Mouse (Mus musculus) neural tube, embryonic 15.5 days (tissue): Measurements from ENCODE around the gene Zfp941. TPM values are rescaled to one million over a fixed set of nuclear protein-coding genes. Genes with fewer than 3 reads are reported as not detected.
"Not testable (repeated sequence)": the region's sequence is repeated elsewhere in the genome, so short reads cannot be mapped to it uniquely, and the experiment has no call there.

ENCODE experiments used
- ATAC-seq: fragments of 200-750 bp; cut with Nextera tagmentation; 2 replicates; pipeline ENCODE4 v1.8.0; 2017; ENCODE audit warnings: mild to moderate bottlenecking, moderate TSS enrichment, moderate library complexity; ENCODE audit not compliant: low FRiP score
- H3K27ac ChIP-seq: fragments of 300-500 bp; sonication (generic); replicated peaks from 2 replicates; pipeline ENCODE4 v1.5.1; 2015; ENCODE audit warnings: mild to moderate bottlenecking, inconsistent platforms
- H3K27me3 ChIP-seq: fragments of 300-500 bp; sonication (generic); replicated peaks from 2 replicates; pipeline ENCODE4 v1.6.1; 2015; ENCODE audit warnings: inconsistent platforms
- H3K36me3 ChIP-seq: fragments of 300-500 bp; sonication (generic); 2 replicates; pipeline ENCODE4 v1.6.1; 2015; ENCODE audit warnings: inconsistent platforms
- H3K4me1 ChIP-seq: fragments of 300-500 bp; sonication (generic); 2 replicates; pipeline ENCODE4 v1.6.1; 2015; ENCODE audit warnings: inconsistent platforms
- H3K4me2 ChIP-seq: fragments of 300-500 bp; sonication (generic); 2 replicates; pipeline ENCODE4 v1.6.1; 2015; ENCODE audit warnings: inconsistent platforms, mild to moderate bottlenecking, moderate library complexity
- H3K4me3 ChIP-seq: fragments of 300-500 bp; sonication (generic); replicated peaks from 2 replicates; pipeline ENCODE4 v1.5.1; 2015; ENCODE audit warnings: mild to moderate bottlenecking, inconsistent platforms
- H3K9ac ChIP-seq: fragments of 300-500 bp; sonication (generic); replicated peaks from 2 replicates; pipeline ENCODE4 v1.6.1; 2015; ENCODE audit warnings: mild to moderate bottlenecking, inconsistent platforms
- H3K9me3 ChIP-seq: fragments of 300-500 bp; sonication (generic); replicated peaks from 2 replicates; pipeline ENCODE4 v1.6.1; 2016; ENCODE audit warnings: inconsistent platforms
- WGBS: fragments of 180-500 bp; shearing (Covaris S2); methylation state at CpG from one replicate; pipeline ENCODE4 v1.1.7; 2015; ENCODE audit warnings: mixed read lengths; 5-methylcytosine and 5-hydroxymethylcytosine counted together
- polyA plus RNA-seq: library from polyadenylated mRNA; unstranded; fragments of >200 nt; fragmentation: Nextera tagmentation; extraction: Ambion mirVana; gene quantifications from 2 replicates; pipeline ENCODE4 v1.2.1, GENCODE M21; 2015

Gene Zfp941
- polyA plus RNA-seq, 1 experiment from 2014 or later = 33.1 TPM

GRCm38 (mm10) chr7:140810496-140810895 is 11.5 kb downstream of the Zfp941 start:
- Histone ChIP-seq H3K4me3 (no peak overlapping the region), H3K9me3 (no peaks in the 10 kb centered on the region), H3K4me1 (no peaks in the 10 kb centered on the region), H3K27ac (no peak overlapping the region), H3K27me3 (no peaks in the 10 kb centered on the region), H3K9ac (no peak overlapping the region), H3K36me3 (peaks cover 47% of the 10 kb centered on the region), H3K4me2 (no peak overlapping the region)
- WGBS = 96% methylated on average over 6 of the region's 6 CpGs
- no peak for ATAC-seq

GRCm38 (mm10) chr7:140805704-140806103 is 16.3 kb downstream of the Zfp941 start:
- Histone ChIP-seq H3K9me3 (no peaks in the 10 kb centered on the region), H3K9ac (no peak overlapping the region), H3K4me2 (no peak overlapping the region), H3K27ac (no peak overlapping the region), H3K27me3 (no peaks in the 10 kb centered on the region), H3K4me1 (no peaks in the 10 kb centered on the region), H3K4me3 (no peak overlapping the region), H3K36me3 (peaks cover 21% of the 10 kb centered on the region)
- WGBS = 18% methylated on average over 1 of the region's 1 CpGs
- ATAC-seq = no peak

GRCm38 (mm10) chr7:140802629-140803028 is 19.3 kb downstream of the Zfp941 start:
- no peak overlapping the region for H3K4me2 ChIP-seq
- no peaks in the 10 kb centered on the region for H3K4me1 ChIP-seq
- no peak for ATAC-seq
- H3K9me3 ChIP-seq = no peaks in the 10 kb centered on the region
- no peak overlapping the region for H3K27ac ChIP-seq
- no peak overlapping the region for H3K9ac ChIP-seq
- H3K4me3 ChIP-seq = no peak overlapping the region
- no peaks in the 10 kb centered on the region for H3K27me3 ChIP-seq
- WGBS = 58% methylated on average over 6 of the region's 6 CpGs
- H3K36me3 ChIP-seq = peaks cover 12% of the 10 kb centered on the region; the same call in 1 of the 2 replicates

- H3K9ac ChIP-seq = no peak overlapping the region
- ATAC-seq = no peak
- no peak overlapping the region for H3K4me2 ChIP-seq
- no peaks in the 10 kb centered on the region for H3K27me3 ChIP-seq
- H3K4me1 ChIP-seq = no peaks in the 10 kb centered on the region
- WGBS = 71% methylated on average over 2 of the region's 2 CpGs
- no peaks in the 10 kb centered on the region for H3K36me3 ChIP-seq
- H3K27ac ChIP-seq = no peak overlapping the region
- H3K9me3 ChIP-seq = no peaks in the 10 kb centered on the region
- no peak overlapping the region for H3K4me3 ChIP-seq
These were observed 23.8 kb downstream of the Zfp941 start for GRCm38 (mm10) chr7:140798212-140798611.

- ATAC-seq = no peak
- 86% methylated on average over 3 of the region's 3 CpGs for WGBS
- Histone ChIP-seq H3K4me3 (no peak overlapping the region), H3K27me3 (no peaks in the 10 kb centered on the region), H3K4me1 (no peaks in the 10 kb centered on the region), H3K9ac (no peak overlapping the region), H3K27ac (no peak overlapping the region), H3K36me3 (no peaks in the 10 kb centered on the region), H3K4me2 (no peak overlapping the region), H3K9me3 (no peaks in the 10 kb centered on the region)
These were observed 24.4 kb downstream of the Zfp941 start for GRCm38 (mm10) chr7:140797619-140798018.

- Histone ChIP-seq H3K27me3 (no peaks in the 10 kb centered on the region), H3K4me3 (no peak overlapping the region), H3K36me3 (no peaks in the 10 kb centered on the region), H3K9ac (no peak overlapping the region), H3K27ac (no peak overlapping the region), H3K4me1 (no peaks in the 10 kb centered on the region), H3K4me2 (no peak overlapping the region), H3K9me3 (no peaks in the 10 kb centered on the region)
- WGBS = 76% methylated on average over 4 of the region's 4 CpGs
- ATAC-seq = no peak
These were observed 28.4 kb downstream of the Zfp941 start for GRCm38 (mm10) chr7:140793541-140793940.

- Histone ChIP-seq H3K9ac (no peak overlapping the region), H3K4me1 (no peaks in the 10 kb centered on the region), H3K4me3 (no peak overlapping the region), H3K27ac (no peak overlapping the region), H3K4me2 (no peak overlapping the region), H3K9me3 (peaks cover 5% of the 10 kb centered on the region; the same call in 1 of the 2 replicates), H3K27me3 (no peaks in the 10 kb centered on the region), H3K36me3 (no peaks in the 10 kb centered on the region)
- WGBS = 92% methylated on average over 7 of the region's 7 CpGs
- no peak for ATAC-seq
These were observed 33.9 kb downstream of the Zfp941 start for GRCm38 (mm10) chr7:140788053-140788435.

GRCm38 (mm10) chr7:140787406-140788052 is 34.4 kb downstream of the Zfp941 start, which contains the start of gene Syce1:
Gene Syce1, minus strand, starts transcription at chr7:140787852.
- WGBS = 89% methylated on average over 32 of the region's 33 CpGs
- H3K27me3 ChIP-seq = no peaks in the 10 kb centered on the region
- H3K9ac ChIP-seq = no peak within 1 kb of the TSS
- no peaks in the 10 kb centered on the region for H3K4me1 ChIP-seq
- H3K4me3 ChIP-seq = no peak within 1 kb of the TSS
- no peaks in the 10 kb centered on the region for H3K36me3 ChIP-seq
- no peak for ATAC-seq
- no peak within 1 kb of the TSS for H3K4me2 ChIP-seq
- H3K9me3 ChIP-seq = peaks cover 5% of the 10 kb centered on the region; the same call in 1 of the 2 replicates
- H3K27ac ChIP-seq = no peak within 1 kb of the TSS

- Histone ChIP-seq H3K36me3 (no peaks in the 10 kb centered on the region), H3K9me3 (no peaks in the 10 kb centered on the region), H3K9ac (no peak overlapping the region), H3K27me3 (no peaks in the 10 kb centered on the region), H3K4me3 (no peak overlapping the region), H3K27ac (no peak overlapping the region), H3K4me1 (no peaks in the 10 kb centered on the region), H3K4me2 (no peak overlapping the region)
- 79% methylated on average over 4 of the region's 4 CpGs for WGBS
- no peak for ATAC-seq
These were observed 41.4 kb downstream of the Zfp941 start for GRCm38 (mm10) chr7:140780548-140780947.

GRCm38 (mm10) chr7:140765888-140766739 is 55.9 kb downstream of the Zfp941 start:
- H3K4me2 ChIP-seq = no peak overlapping the region
- no peaks in the 10 kb centered on the region for H3K9me3 ChIP-seq
- H3K36me3 ChIP-seq = no peaks in the 10 kb centered on the region
- H3K4me3 ChIP-seq = no peak overlapping the region
- no peaks in the 10 kb centered on the region for H3K4me1 ChIP-seq
- no peaks in the 10 kb centered on the region for H3K27me3 ChIP-seq
- H3K9ac ChIP-seq = no peak overlapping the region
- H3K27ac ChIP-seq = no peak overlapping the region
- 85% methylated on average over 12 of the region's 12 CpGs for WGBS
- no peak for ATAC-seq

GRCm38 (mm10) chr7:140765391-140765790 is 56.6 kb downstream of the Zfp941 start:
- not testable (repeated sequence) for ATAC-seq, H3K9ac ChIP-seq, H3K4me2 ChIP-seq, H3K36me3 ChIP-seq, H3K27ac ChIP-seq, H3K4me1 ChIP-seq, H3K27me3 ChIP-seq, H3K9me3 ChIP-seq, H3K4me3 ChIP-seq
- WGBS = 84% methylated on average over 1 of the region's 1 CpGs

GRCm38 (mm10) chr7:140763447-140764020 is 58.4 kb downstream of the Zfp941 start, which contains the start of gene Cyp2e1:
Gene Cyp2e1, plus strand, starts transcription at chr7:140763739.
- Histone ChIP-seq H3K9me3 (no peaks in the 10 kb centered on the region), H3K9ac (no peak within 1 kb of the TSS), H3K4me3 (no peak within 1 kb of the TSS), H3K4me2 (no peak within 1 kb of the TSS), H3K27ac (no peak within 1 kb of the TSS), H3K27me3 (no peaks in the 10 kb centered on the region), H3K36me3 (no peaks in the 10 kb centered on the region), H3K4me1 (no peaks in the 10 kb centered on the region)
- ATAC-seq = no peak
- 78% methylated on average over 7 of the region's 7 CpGs for WGBS
